Mouse (Mus musculus) liver, embryonic 15.5 days (tissue): ENCODE measurements around the gene Zcchc24. TPM values are rescaled to one million over a fixed set of nuclear protein-coding genes. Genes with fewer than 3 reads are reported as not detected.

ENCODE experiments used
- ATAC-seq: fragments of 200-750 bp; cut with Nextera tagmentation; 2 replicates; pipeline ENCODE4 v1.8.0; 2017; ENCODE audit warnings: moderate number of reproducible peaks, mild to moderate bottlenecking, moderate library complexity; ENCODE audit not compliant: insufficient read depth
- H3K27ac ChIP-seq: fragments of 300-500 bp; sonication (generic); replicated peaks from 2 replicates; pipeline ENCODE4 v1.5.1; 2015; ENCODE audit warnings: mild to moderate bottlenecking, inconsistent platforms
- H3K27me3 ChIP-seq: fragments of 300-500 bp; sonication (generic); 2 replicates; pipeline ENCODE4 v1.6.1; 2015; ENCODE audit warnings: mild to moderate bottlenecking, inconsistent platforms
- H3K36me3 ChIP-seq: fragments of 300-500 bp; sonication (generic); replicated peaks from 2 replicates; pipeline ENCODE4 v1.6.1; 2015; ENCODE audit warnings: moderate library complexity, mild to moderate bottlenecking, inconsistent platforms
- H3K4me1 ChIP-seq: fragments of 300-500 bp; sonication (generic); replicated peaks from 2 replicates; pipeline ENCODE4 v1.6.1; 2015; ENCODE audit warnings: inconsistent platforms
- H3K4me2 ChIP-seq: fragments of 300-500 bp; sonication (generic); 2 replicates; pipeline ENCODE4 v1.6.1; 2015; ENCODE audit warnings: moderate library complexity, mild to moderate bottlenecking, inconsistent platforms
- H3K4me3 ChIP-seq: fragments of 300-500 bp; sonication (generic); replicated peaks from 2 replicates; pipeline ENCODE4 v1.5.1; 2015; ENCODE audit warnings: mild to moderate bottlenecking, inconsistent platforms
- H3K9ac ChIP-seq: fragments of 300-500 bp; sonication (generic); 2 replicates; pipeline ENCODE4 v1.6.1; 2015; ENCODE audit warnings: moderate library complexity, mild to moderate bottlenecking, inconsistent platforms
- H3K9me3 ChIP-seq: fragments of 300-500 bp; sonication (generic); replicated peaks from 2 replicates; pipeline ENCODE4 v1.6.1; 2016; ENCODE audit warnings: inconsistent platforms
- WGBS: fragments of 180-500 bp; shearing (Covaris S2); methylation state at CpG from one replicate; pipeline ENCODE4 v1.1.7; 2015; ENCODE audit warnings: mixed read lengths; ENCODE audit not compliant: insufficient replicate concordance; 5-methylcytosine and 5-hydroxymethylcytosine counted together
- polyA plus RNA-seq: library from polyadenylated mRNA; unstranded; fragments of >200 nt; fragmentation: Nextera tagmentation; extraction: Ambion mirVana; gene quantifications from 2 replicates; pipeline ENCODE4 v1.2.1, GENCODE M21; 2015

Zcchc24 gene
- polyA plus RNA-seq, 1 experiment from 2014 or later = 7.5 TPM

GRCm38 (mm10) chr14:25776294-25776693, 7.5 kb upstream of the Zcchc24 start:
- Histone ChIP-seq H3K4me3 (no peak overlapping the region), H3K27ac (no peak overlapping the region), H3K4me2 (no peak overlapping the region), H3K27me3 (no peaks in the 10 kb centered on the region; the same call in 1 of the 2 replicates), H3K4me1 (peaks cover 27% of the 10 kb centered on the region), H3K9me3 (no peaks in the 10 kb centered on the region), H3K9ac (no peak overlapping the region), H3K36me3 (no peaks in the 10 kb centered on the region)
- 56% methylated on average over 6 of the region's 6 CpGs for WGBS
- no peak for ATAC-seq

- Histone ChIP-seq H3K27me3 (peaks cover 6% of the 10 kb centered on the region), H3K4me1 (peaks cover 29% of the 10 kb centered on the region), H3K9ac (no peak overlapping the region), H3K27ac (peak overlapping the region; percentile 51), H3K36me3 (no peaks in the 10 kb centered on the region), H3K9me3 (no peaks in the 10 kb centered on the region), H3K4me2 (no peak overlapping the region), H3K4me3 (no peak overlapping the region)
- WGBS = 30% methylated on average over 5 of the region's 5 CpGs
- peak; percentile 59 for ATAC-seq
Observed at GRCm38 (mm10) chr14:25774100-25774499, 5.3 kb upstream of the Zcchc24 start.

DNA sequence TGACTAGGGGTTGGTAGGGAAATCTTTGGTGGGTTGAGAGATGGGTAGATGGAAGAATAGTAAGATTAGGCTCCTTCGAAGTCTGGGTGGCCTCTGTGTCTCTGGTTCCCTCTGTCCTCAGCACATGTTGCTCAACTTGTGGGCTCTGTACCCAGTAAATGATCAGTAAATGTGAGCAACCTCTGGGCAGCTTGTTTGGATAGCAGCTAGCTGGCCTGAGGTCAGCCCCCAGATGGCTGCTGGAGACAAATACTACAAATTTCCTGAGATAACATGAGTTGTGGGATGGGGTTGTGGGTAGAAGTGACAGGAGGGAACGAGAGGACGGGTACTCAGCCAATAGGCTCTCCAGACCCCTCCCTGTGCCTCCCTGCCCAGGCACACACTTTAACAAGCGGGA, 4.2 kb upstream of the Zcchc24 start:
- no peaks in the 10 kb centered on the region for H3K9me3 ChIP-seq
- H3K36me3 ChIP-seq = no peaks in the 10 kb centered on the region
- WGBS = 8% methylated on average over 4 of the region's 4 CpGs
- H3K27ac ChIP-seq = peak overlapping the region; percentile 51
- H3K4me1 ChIP-seq = peaks cover 40% of the 10 kb centered on the region
- H3K9ac ChIP-seq = no peak overlapping the region
- H3K27me3 ChIP-seq = peaks cover 17% of the 10 kb centered on the region
- H3K4me2 ChIP-seq = no peak overlapping the region
- 0 out of 2 replicates have a peak, but pooled peaks have one; percentile 24 for ATAC-seq
- H3K4me3 ChIP-seq = no peak overlapping the region

DNA sequence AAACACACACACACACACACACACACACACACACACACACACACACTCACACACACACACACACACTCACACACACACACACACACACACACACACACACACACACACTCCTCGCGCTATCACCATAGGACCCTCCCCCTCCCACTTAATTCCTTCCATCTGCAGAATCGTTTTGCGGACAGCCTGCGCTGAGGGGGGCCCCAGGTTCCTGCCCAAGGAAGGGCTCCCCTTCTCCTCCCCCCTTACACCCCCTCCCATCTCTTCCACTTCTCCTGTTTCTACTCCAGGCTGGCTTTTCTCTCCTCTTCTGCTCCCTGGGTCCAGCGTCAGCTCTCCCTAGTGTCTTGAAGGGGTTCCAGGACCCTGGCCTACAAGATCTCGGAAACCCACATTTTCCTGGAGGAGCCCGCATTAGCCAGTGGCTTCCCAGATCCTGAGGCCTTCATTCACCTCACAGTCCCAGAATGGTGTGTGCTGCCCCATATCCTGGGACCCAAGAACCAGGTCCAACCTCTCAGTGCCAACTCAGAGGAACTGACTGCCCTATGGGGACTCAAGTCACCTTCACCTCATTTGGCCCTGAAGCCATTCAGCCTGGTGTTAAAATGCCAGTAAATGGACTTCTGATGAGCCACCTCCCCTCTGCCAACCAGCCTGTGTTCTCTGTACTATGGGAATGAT, 927 bp upstream of the Zcchc24 start:
- Histone ChIP-seq H3K4me1 (peaks cover 53% of the 10 kb centered on the region), H3K27ac (no peak overlapping the region)

GRCm38 (mm10) chr14:25768261-25768893, 462 bp downstream of the Zcchc24 start:
- whole genome bisulfite sequencing = under 1% methylated on average over 50 of the region's 50 CpGs
- Histone ChIP-seq H3K4me1 (peaks cover 41% of the 10 kb centered on the region), H3K4me2 (peak overlapping the region; percentile 83), H3K4me3 (peak overlapping the region; percentile 63), H3K27ac (peak overlapping the region; percentile 69), H3K27me3 (peaks cover 27% of the 10 kb centered on the region), H3K9ac (peak overlapping the region; percentile 59), H3K9me3 (no peaks in the 10 kb centered on the region), H3K36me3 (no peaks in the 10 kb centered on the region)
- peak; percentile 33 for ATAC-seq

More for the DNA sequence above, 927 bp upstream of the Zcchc24 start:
- Histone ChIP-seq H3K4me2 (no peak overlapping the region), H3K9ac (no peak overlapping the region), H3K9me3 (no peaks in the 10 kb centered on the region), H3K36me3 (no peaks in the 10 kb centered on the region), H3K27me3 (peaks cover 27% of the 10 kb centered on the region), H3K4me3 (no peak overlapping the region)
- WGBS = 38% methylated on average over 8 of the region's 8 CpGs
- no peak for ATAC-seq

- Histone ChIP-seq H3K9ac (peak overlapping the region; percentile 59), H3K4me3 (peak overlapping the region; percentile 63), H3K36me3 (no peaks in the 10 kb centered on the region), H3K27me3 (peaks cover 27% of the 10 kb centered on the region), H3K4me2 (peak overlapping the region; percentile 83), H3K27ac (peak overlapping the region; percentile 69), H3K4me1 (peaks cover 36% of the 10 kb centered on the region), H3K9me3 (no peaks in the 10 kb centered on the region)
- ATAC-seq = peak; percentile 41; the same call in 1 of the 2 replicates
- WGBS = 9% methylated on average over 6 of the region's 6 CpGs
Observed at GRCm38 (mm10) chr14:25767725-25768203, 1.1 kb downstream of the Zcchc24 start.

GRCm38 (mm10) chr14:25766441-25766840, 2.4 kb downstream of the Zcchc24 start:
- H3K36me3 ChIP-seq = no peaks in the 10 kb centered on the region
- no peak overlapping the region for H3K9ac ChIP-seq
- H3K27ac ChIP-seq = no peak overlapping the region
- peaks cover 33% of the 10 kb centered on the region for H3K4me1 ChIP-seq
- no peak overlapping the region for H3K4me3 ChIP-seq
- no peaks in the 10 kb centered on the region for H3K9me3 ChIP-seq
- no peak for ATAC-seq
- 59% methylated on average over 4 of the region's 4 CpGs for WGBS
- H3K27me3 ChIP-seq = peaks cover 27% of the 10 kb centered on the region
- H3K4me2 ChIP-seq = peak overlapping the region; percentile 83

GRCm38 (mm10) chr14:25765921-25766320, 2.9 kb downstream of the Zcchc24 start:
- Histone ChIP-seq H3K27ac (no peak overlapping the region), H3K27me3 (peaks cover 27% of the 10 kb centered on the region), H3K4me1 (peaks cover 35% of the 10 kb centered on the region), H3K36me3 (no peaks in the 10 kb centered on the region), H3K9ac (no peak overlapping the region), H3K4me3 (no peak overlapping the region), H3K9me3 (no peaks in the 10 kb centered on the region), H3K4me2 (peak overlapping the region; percentile 83; the same call in 1 of the 2 replicates)
- ATAC-seq = no peak
- 48% methylated on average over 8 of the region's 8 CpGs for WGBS

DNA sequence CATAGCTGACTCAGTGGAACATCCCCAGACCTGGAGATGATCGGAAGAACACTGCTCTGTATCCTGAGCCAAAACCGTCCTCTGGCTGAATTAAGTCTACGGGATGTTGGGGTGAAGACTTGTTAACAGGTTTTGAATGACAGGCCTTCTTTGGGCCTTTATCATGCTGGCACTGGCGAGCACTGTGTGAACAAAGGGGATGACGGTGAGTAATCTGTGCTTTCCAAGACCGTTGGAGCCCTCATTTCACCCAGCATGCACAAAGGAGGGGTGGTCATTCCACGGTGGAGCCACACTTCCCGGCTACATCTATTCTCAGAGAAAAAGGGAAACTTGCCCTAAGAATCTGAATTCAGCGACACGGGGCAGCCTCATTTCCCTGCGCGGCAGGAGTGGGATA, 3.7 kb downstream of the Zcchc24 start:
- Histone ChIP-seq H3K4me2 (no peak overlapping the region), H3K36me3 (no peaks in the 10 kb centered on the region), H3K9me3 (no peaks in the 10 kb centered on the region), H3K27me3 (peaks cover 27% of the 10 kb centered on the region), H3K4me1 (peaks cover 39% of the 10 kb centered on the region), H3K27ac (no peak overlapping the region), H3K9ac (no peak overlapping the region), H3K4me3 (no peak overlapping the region)
- ATAC-seq = no peak
- WGBS = 69% methylated on average over 12 of the region's 12 CpGs

GRCm38 (mm10) chr14:25761184-25761583, 7.7 kb downstream of the Zcchc24 start:
- H3K36me3 ChIP-seq = no peaks in the 10 kb centered on the region
- H3K4me3 ChIP-seq = no peak overlapping the region
- WGBS = 57% methylated on average over 5 of the region's 5 CpGs
- H3K27ac ChIP-seq = no peak overlapping the region
- no peak overlapping the region for H3K4me2 ChIP-seq
- no peaks in the 10 kb centered on the region for H3K9me3 ChIP-seq
- no peak overlapping the region for H3K9ac ChIP-seq
- ATAC-seq = no peak
- peaks cover 10% of the 10 kb centered on the region for H3K4me1 ChIP-seq
- H3K27me3 ChIP-seq = no peaks in the 10 kb centered on the region

- Histone ChIP-seq H3K36me3 (0 out of 2 replicates have a peak, but pooled peaks cover 2% of the 10 kb centered on the region), H3K4me1 (peaks cover 6% of the 10 kb centered on the region; the same call in 1 of the 2 replicates), H3K27me3 (no peaks in the 10 kb centered on the region), H3K4me3 (no peak overlapping the region), H3K27ac (no peak overlapping the region; the same call in 1 of the 2 replicates), H3K9ac (no peak overlapping the region), H3K4me2 (no peak overlapping the region), H3K9me3 (no peaks in the 10 kb centered on the region)
- ATAC-seq = no peak
- WGBS = 30% methylated on average over 8 of the region's 8 CpGs
Observed at GRCm38 (mm10) chr14:25759981-25760537, 8.8 kb downstream of the Zcchc24 start.
